Mouse (Mus musculus) limb, embryonic 10.5 days (tissue): ENCODE data around the gene Sel1l3. TPM values are rescaled to one million over a fixed set of nuclear protein-coding genes. Genes with fewer than 3 reads are reported as not detected.
A peak's percentile ranks its signal among the peaks of the same experiment; 100 is the strongest.

Experiments
- DNase-seq: peaks from one replicate; pipeline ENCODE4 v3.0.0-alpha.2; 2017; ENCODE audit warnings: low spot score
- H3K27ac ChIP-seq: fragments of 300-500 bp; sonication (generic); 2 replicates; pipeline ENCODE4 v1.5.1; 2016; ENCODE audit warnings: mild to moderate bottlenecking
- H3K27me3 ChIP-seq: fragments of 300-500 bp; sonication (generic); 2 replicates; pipeline ENCODE4 v1.6.1; 2016; ENCODE audit warnings: low read depth, mild to moderate bottlenecking; ENCODE audit not compliant: poor library complexity, severe bottlenecking
- H3K36me3 ChIP-seq: fragments of 300-500 bp; sonication (generic); 2 replicates; pipeline ENCODE4 v1.6.1; 2016; ENCODE audit warnings: mild to moderate bottlenecking, moderate library complexity
- H3K4me1 ChIP-seq: fragments of 300-500 bp; sonication (generic); 2 replicates; pipeline ENCODE4 v1.6.1; 2016
- H3K4me3 ChIP-seq: fragments of 300-500 bp; sonication (generic); 2 replicates; pipeline ENCODE4 v1.5.1; 2016; ENCODE audit warnings: mild to moderate bottlenecking, moderate library complexity
- H3K9me3 ChIP-seq: fragments of 300-500 bp; sonication (generic); replicated peaks from 2 replicates; pipeline ENCODE4 v1.6.1; 2016; ENCODE audit warnings: mild to moderate bottlenecking
- WGBS: fragments of 180-500 bp; shearing (Covaris S2); methylation state at CpG from one replicate; pipeline ENCODE4 v1.1.7; 2016; 5-methylcytosine and 5-hydroxymethylcytosine counted together
- polyA plus RNA-seq: library from polyadenylated mRNA; unstranded; fragments of >200 nt; fragmentation: Nextera tagmentation; extraction: Ambion mirVana; gene quantifications from 2 replicates; pipeline ENCODE4 v1.2.1, GENCODE M21; 2016

Sel1l3 gene
- polyA plus RNA-seq, 1 experiment from 2014 or later = 0.68 TPM

DNA sequence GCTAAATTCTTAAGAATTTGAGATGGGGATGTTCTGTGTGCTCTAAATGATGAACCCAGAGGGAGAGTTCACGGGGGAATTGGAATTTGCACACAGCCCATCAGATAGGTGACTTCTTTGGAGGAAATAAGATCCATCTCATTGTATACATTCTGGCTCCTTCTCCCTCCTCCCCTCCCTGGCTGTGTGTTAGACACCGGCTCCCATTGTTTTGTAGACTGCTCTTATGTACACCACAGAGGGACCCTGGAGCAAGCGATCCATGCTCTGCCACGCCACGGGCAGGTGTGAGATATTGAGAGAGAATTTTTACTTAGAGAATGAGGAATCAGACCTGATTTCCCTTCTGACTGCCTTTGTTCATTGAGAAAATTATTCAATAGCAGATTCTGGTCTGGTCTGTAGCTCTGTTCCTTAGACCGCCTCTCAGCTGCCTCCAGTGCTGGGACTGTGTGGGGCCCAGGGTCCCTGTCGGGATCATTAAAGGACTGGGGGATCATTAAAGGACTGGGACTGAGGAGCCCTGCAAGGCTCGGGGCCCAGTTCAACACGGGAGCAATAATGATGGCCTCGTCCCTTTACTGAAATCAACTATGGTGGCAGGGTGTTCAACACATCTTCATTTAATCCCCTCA, 67.6 kb downstream of the Sel1l3 start:
- 51% methylated on average over 10 of the region's 10 CpGs for WGBS
- H3K4me3 ChIP-seq = no peak overlapping the region
- H3K27me3 ChIP-seq = no peaks in the 10 kb centered on the region
- H3K4me1 ChIP-seq = peaks cover 22% of the 10 kb centered on the region
- no peak for DNase-seq
- no peaks in the 10 kb centered on the region for H3K9me3 ChIP-seq
- H3K36me3 ChIP-seq = no peaks in the 10 kb centered on the region
- no peak overlapping the region; the same call in 1 of the 2 replicates for H3K27ac ChIP-seq

DNA sequence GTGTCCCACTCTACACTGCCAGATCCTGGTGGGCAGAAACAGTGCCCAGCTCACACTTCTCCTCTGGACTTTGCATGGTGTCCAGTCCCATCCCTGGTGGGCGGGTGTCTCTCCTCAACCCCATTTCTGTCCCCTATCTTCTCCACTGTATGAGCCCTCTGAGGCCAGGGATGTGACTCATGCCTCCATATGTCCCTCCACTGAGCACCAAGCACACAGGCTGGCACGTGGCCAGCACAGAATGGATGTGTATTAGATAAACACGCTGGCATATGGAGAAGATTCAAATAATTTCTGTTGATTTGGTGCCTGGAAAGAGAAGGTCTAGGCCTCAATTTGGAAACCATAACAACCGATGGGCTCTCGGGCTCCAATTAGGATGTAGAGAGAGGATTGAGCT, 71.1 kb downstream of the Sel1l3 start:
- H3K36me3 ChIP-seq = no peaks in the 10 kb centered on the region
- no peak overlapping the region for H3K4me3 ChIP-seq
- no peaks in the 10 kb centered on the region for H3K27me3 ChIP-seq
- no peaks in the 10 kb centered on the region for H3K9me3 ChIP-seq
- WGBS = 89% methylated on average over 5 of the region's 5 CpGs
- no peak overlapping the region for H3K27ac ChIP-seq
- no peak for DNase-seq
- H3K4me1 ChIP-seq = peaks cover 17% of the 10 kb centered on the region

- Histone ChIP-seq H3K36me3 (no peaks in the 10 kb centered on the region), H3K27ac (no peak overlapping the region), H3K9me3 (no peaks in the 10 kb centered on the region), H3K4me3 (no peak overlapping the region), H3K4me1 (peaks cover 4% of the 10 kb centered on the region; the same call in 1 of the 2 replicates), H3K27me3 (no peaks in the 10 kb centered on the region)
- no peak for DNase-seq
- 90% methylated on average over 8 of the region's 8 CpGs for WGBS
Measured at GRCm38 (mm10) chr5:53140158-53140927, 73.4 kb downstream of the Sel1l3 start.

DNA sequence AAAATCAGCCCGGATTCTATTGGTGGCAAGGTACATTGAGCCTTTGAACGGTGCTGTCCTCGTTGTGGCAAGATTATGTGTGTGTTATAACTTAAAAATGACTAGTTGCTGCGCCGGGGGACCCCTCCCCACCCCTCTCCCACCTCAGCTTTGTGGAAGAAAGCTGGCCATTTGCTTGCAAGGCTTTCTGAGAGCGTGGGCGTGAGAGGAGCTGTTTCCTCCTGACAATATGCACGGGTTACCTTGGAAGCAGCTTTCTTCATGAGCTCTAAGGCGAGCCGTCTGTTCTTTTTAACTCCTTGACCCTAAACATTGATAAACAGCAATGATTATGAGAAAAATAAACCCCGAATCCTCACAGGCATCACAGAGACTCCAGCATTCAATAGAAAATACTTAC, 74.2 kb downstream of the Sel1l3 start:
- Histone ChIP-seq H3K9me3 (no peaks in the 10 kb centered on the region), H3K27ac (no peak overlapping the region; the same call in 1 of the 2 replicates), H3K4me1 (peaks cover 4% of the 10 kb centered on the region; the same call in 1 of the 2 replicates), H3K27me3 (no peaks in the 10 kb centered on the region), H3K36me3 (no peaks in the 10 kb centered on the region), H3K4me3 (no peak overlapping the region)
- no peak for DNase-seq
- 65% methylated on average over 11 of the region's 11 CpGs for WGBS

GRCm38 (mm10) chr5:53139140-53139539, 74.6 kb downstream of the Sel1l3 start:
- 53% methylated on average over 4 of the region's 4 CpGs for WGBS
- no peaks in the 10 kb centered on the region for H3K9me3 ChIP-seq

DNA sequence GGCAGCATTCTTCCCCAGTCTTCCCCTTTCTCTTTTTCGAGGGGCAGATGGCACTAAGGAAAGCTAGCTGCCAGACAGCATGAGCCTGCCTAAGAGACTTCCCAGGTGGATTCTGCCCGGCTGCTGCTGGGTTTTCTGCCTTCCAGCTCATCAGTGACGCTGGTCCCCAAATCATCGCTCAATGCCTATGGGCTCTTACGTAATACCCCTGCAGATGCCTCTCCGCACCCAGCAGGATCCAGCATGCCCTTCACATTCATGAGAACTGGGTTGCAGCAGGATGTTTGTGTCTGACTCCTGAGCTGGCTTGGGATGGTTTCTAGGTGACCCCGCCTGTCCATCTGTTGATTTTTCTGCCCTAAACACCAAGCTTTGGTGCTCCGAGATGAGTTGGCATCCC, 75.7 kb downstream of the Sel1l3 start:
- H3K27me3 ChIP-seq = no peaks in the 10 kb centered on the region
- H3K4me3 ChIP-seq = no peak overlapping the region
- no peak overlapping the region for H3K27ac ChIP-seq
- WGBS = 86% methylated on average over 8 of the region's 8 CpGs
- peaks cover 4% of the 10 kb centered on the region; the same call in 1 of the 2 replicates for H3K4me1 ChIP-seq
- H3K9me3 ChIP-seq = no peaks in the 10 kb centered on the region
- no peak for DNase-seq
- H3K36me3 ChIP-seq = no peaks in the 10 kb centered on the region

More at GRCm38 (mm10) chr5:53139140-53139539, 74.6 kb downstream of the Sel1l3 start:
- H3K27me3 ChIP-seq = no peaks in the 10 kb centered on the region
- H3K4me1 ChIP-seq = peaks cover 4% of the 10 kb centered on the region; the same call in 1 of the 2 replicates
- DNase-seq = no peak
- no peak overlapping the region for H3K4me3 ChIP-seq
- no peaks in the 10 kb centered on the region for H3K36me3 ChIP-seq
- no peak overlapping the region; the same call in 1 of the 2 replicates for H3K27ac ChIP-seq

DNA sequence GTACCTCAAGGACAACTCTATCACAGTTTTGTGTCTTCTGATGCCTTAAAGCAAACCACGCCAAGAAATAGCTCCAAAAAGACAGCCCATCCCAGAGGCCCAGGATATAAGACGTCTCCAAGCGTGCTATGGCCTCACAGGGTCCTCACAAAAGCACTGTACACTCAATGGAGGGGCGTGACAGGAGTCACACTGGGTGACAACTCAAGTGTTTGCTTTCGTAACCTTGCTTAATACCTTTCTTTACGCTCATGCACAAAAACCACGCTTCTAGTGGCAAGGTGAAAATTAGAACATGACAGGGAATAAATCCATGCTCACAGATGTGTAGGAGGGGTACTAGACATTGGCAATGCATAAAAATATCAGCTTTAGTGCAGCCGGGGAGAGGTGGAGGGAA, 77.7 kb downstream of the Sel1l3 start:
- no peak overlapping the region for H3K27ac ChIP-seq
- peaks cover 4% of the 10 kb centered on the region; the same call in 1 of the 2 replicates for H3K4me1 ChIP-seq
- H3K27me3 ChIP-seq = no peaks in the 10 kb centered on the region
- DNase-seq = no peak
- WGBS = 88% methylated on average over 8 of the region's 8 CpGs
- no peaks in the 10 kb centered on the region for H3K36me3 ChIP-seq
- no peaks in the 10 kb centered on the region for H3K9me3 ChIP-seq
- H3K4me3 ChIP-seq = no peak overlapping the region

DNA sequence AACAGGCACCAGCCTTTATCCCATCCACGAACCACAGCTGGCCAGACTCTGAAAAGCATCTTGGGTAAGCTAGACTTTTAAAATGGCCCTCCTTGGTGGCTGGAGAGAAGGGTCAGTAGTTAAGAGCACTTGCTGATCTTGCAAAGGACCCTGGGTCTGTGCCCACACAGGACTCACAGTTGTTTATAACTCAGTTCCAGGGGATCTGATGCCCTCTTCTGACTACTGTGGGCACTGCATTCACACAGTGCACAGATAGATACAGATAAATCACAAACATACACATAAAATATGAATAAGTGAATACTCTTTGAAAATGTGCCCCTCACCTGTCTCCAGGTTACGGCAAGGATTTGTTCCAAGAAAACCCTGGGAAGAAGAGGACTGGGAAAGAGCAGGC, 79.7 kb downstream of the Sel1l3 start:
- Histone ChIP-seq H3K27me3 (no peaks in the 10 kb centered on the region), H3K4me1 (no peaks in the 10 kb centered on the region), H3K36me3 (no peaks in the 10 kb centered on the region), H3K9me3 (no peaks in the 10 kb centered on the region), H3K4me3 (no peak overlapping the region), H3K27ac (no peak overlapping the region)
- WGBS = 88% methylated on average over 2 of the region's 2 CpGs
- no peak for DNase-seq

GRCm38 (mm10) chr5:53124701-53125100, 89.0 kb downstream of the Sel1l3 start:
- 56% methylated on average over 4 of the region's 4 CpGs for WGBS
- DNase-seq = no peak
- Histone ChIP-seq H3K4me3 (no peak overlapping the region), H3K27ac (no peak overlapping the region), H3K9me3 (no peaks in the 10 kb centered on the region), H3K36me3 (no peaks in the 10 kb centered on the region), H3K4me1 (no peaks in the 10 kb centered on the region), H3K27me3 (no peaks in the 10 kb centered on the region)

DNA sequence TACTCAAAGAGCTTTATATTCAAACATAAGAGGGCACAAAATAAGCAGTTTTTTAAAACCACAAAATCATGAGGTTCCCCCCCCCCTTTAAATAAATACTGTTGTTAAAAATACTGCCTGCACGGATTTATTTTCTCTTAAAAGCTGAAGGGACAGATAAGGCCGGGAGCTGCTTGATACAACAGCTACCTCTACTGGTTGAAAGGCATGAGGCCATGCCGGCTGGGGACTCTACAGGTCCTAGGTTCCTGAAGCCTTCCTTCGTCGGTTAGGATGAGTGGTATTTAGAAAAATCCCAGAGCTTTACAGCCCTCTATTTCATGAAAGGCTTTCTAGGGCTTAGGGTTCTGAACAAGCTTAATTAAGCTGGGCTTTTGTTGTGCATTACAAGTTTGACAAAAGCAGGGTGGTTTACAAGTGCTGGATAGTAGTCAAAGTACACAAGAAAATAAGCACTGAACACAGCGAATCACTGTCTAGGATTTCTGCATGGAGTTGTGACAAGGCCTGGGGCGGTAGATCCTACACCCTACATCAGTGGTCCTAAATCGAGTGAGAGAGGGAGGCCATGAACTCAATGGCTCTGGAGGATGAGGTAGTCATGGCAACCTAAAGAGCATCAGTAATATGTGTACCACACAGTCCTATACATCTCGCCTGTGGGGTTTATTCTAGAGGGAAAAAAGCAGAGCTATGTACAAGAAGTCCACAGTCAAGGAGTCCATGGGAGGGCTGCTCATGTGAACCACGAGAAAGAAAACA, 90.0 kb downstream of the Sel1l3 start:
- 49% methylated on average over 10 of the region's 10 CpGs for WGBS
- H3K27ac ChIP-seq = no peak overlapping the region
- no peaks in the 10 kb centered on the region for H3K27me3 ChIP-seq
- no peaks in the 10 kb centered on the region for H3K4me1 ChIP-seq
- no peak overlapping the region for H3K4me3 ChIP-seq
- DNase-seq = peak; percentile 47
- no peaks in the 10 kb centered on the region for H3K36me3 ChIP-seq
- no peaks in the 10 kb centered on the region for H3K9me3 ChIP-seq

DNA sequence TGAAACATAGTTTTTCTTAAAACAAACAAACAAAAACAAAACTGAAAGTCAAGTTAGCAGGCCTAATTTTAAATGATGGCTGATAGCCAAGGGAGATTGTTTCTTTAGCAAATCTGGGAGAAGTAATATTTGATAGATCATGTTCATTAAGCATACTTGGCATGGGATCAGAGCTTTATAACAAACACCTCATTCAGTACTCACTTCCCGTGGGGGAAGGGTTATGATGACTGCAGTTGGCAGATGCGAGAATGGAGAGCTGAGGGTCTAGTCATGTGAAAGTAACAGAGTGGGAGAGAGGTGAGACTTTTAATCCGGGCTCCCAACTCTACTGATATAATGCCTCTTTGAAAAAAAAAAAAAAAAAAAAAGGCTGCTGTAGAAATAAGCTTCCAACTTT, 94.0 kb downstream of the Sel1l3 start:
- Histone ChIP-seq H3K36me3 (no peaks in the 10 kb centered on the region), H3K4me3 (no peak overlapping the region), H3K4me1 (no peaks in the 10 kb centered on the region), H3K27ac (no peak overlapping the region), H3K27me3 (no peaks in the 10 kb centered on the region), H3K9me3 (no peaks in the 10 kb centered on the region)
- 74% methylated on average over 3 of the region's 3 CpGs for WGBS
- DNase-seq = no peak

GRCm38 (mm10) chr5:53118212-53118611, 95.5 kb downstream of the Sel1l3 start:
- Histone ChIP-seq H3K27ac (no peak overlapping the region), H3K9me3 (no peaks in the 10 kb centered on the region), H3K36me3 (no peaks in the 10 kb centered on the region), H3K4me1 (no peaks in the 10 kb centered on the region), H3K27me3 (no peaks in the 10 kb centered on the region), H3K4me3 (no peak overlapping the region)
- 94% methylated on average over 8 of the region's 8 CpGs for WGBS
- no peak for DNase-seq
